32 mouse cellular contexts compared by ENCODE assay signal in genomic region chr12:79463371-79463770, GRCm38 (mm10).
DNase-seq lines count a peak whose midpoint lies in the region; ATAC-seq lines count a peak whose summit lies in the region.
"Had no signal": no experiment of that assay in that cellular context is flagged by ENCODE, and none has a peak within 500 bp of the region (broad histone marks: within the 10 kb centered on the region; RNA-seq: fewer than 3 reads in every experiment).

No protein-coding gene starts in this region.

- peak overlapping the region; percentile 58 for H3K27ac ChIP-seq in kidney, embryonic 15.5 days
- H3K27ac ChIP-seq in lung, embryonic 16.5 days (ENCODE audit: low read length), result peak overlapping the region; percentile 71
- peak overlapping the region; percentile 4; the same call in 1 of the 2 replicates for H3K27ac ChIP-seq in stomach, embryonic 14.5 days (ENCODE audit: low read length)
- H3K27ac ChIP-seq: embryonic facial prominence, embryonic 12.5 days; forebrain, embryonic 13.5 days; hindbrain, embryonic 13.5 days; liver, embryonic 12.5 days; midbrain, embryonic 12.5 days; neural tube, embryonic 12.5 days had no signal

- H3K27me3 ChIP-seq in kidney, embryonic 15.5 days, result no peaks in the 10 kb centered on the region
- no peaks in the 10 kb centered on the region for H3K27me3 ChIP-seq in lung, embryonic 16.5 days (ENCODE audit: control insufficient read depth, insufficient read depth, low read depth, low read length)
- no peaks in the 10 kb centered on the region for H3K27me3 ChIP-seq in stomach, embryonic 14.5 days (ENCODE audit: control insufficient read depth, insufficient read depth, low read length)
- H3K27me3 ChIP-seq: embryonic facial prominence, embryonic 12.5 days; forebrain, embryonic 13.5 days; hindbrain, embryonic 13.5 days; liver, embryonic 12.5 days; megakaryocyte, embryonic 14.5 days; midbrain, embryonic 12.5 days; neural tube, embryonic 12.5 days; Patski had no signal

- peaks cover 31% of the 10 kb centered on the region for H3K4me1 ChIP-seq in kidney, embryonic 15.5 days
- peaks cover 7% of the 10 kb centered on the region; the same call in 1 of the 2 replicates for H3K4me1 ChIP-seq in lung, embryonic 16.5 days (replicated peaks; ENCODE audit: control insufficient read depth, insufficient read depth, low read length)
- peaks cover 10% of the 10 kb centered on the region; the same call in 1 of the 2 replicates for H3K4me1 ChIP-seq in stomach, embryonic 14.5 days (ENCODE audit: control insufficient read depth, insufficient read depth, low read length)
- H3K4me1 ChIP-seq: embryonic facial prominence, embryonic 12.5 days; forebrain, embryonic 13.5 days; hindbrain, embryonic 13.5 days; liver, embryonic 12.5 days; megakaryocyte, embryonic 14.5 days; midbrain, embryonic 12.5 days; neural tube, embryonic 12.5 days had no signal

- no peak for ATAC-seq in kidney, embryonic 15.5 days (replicated peaks; ENCODE audit: low FRiP score)
- ATAC-seq in lung, embryonic 16.5 days (ENCODE audit: low read depth), result no peak
- ATAC-seq in stomach, embryonic 14.5 days (ENCODE audit: insufficient number of reproducible peaks, insufficient read depth, low FRiP score, low read depth), result no peak
- ATAC-seq: forebrain, embryonic 13.5 days; liver, embryonic 12.5 days; liver, postnatal 0 days; Patski had no signal

- WGBS in kidney, embryonic 15.5 days, result 13% methylated on average over 3 of the region's 3 CpGs
- WGBS in lung, embryonic 16.5 days, result 26% methylated on average over 3 of the region's 3 CpGs
- 38% methylated on average over 3 of the region's 3 CpGs for WGBS in stomach, embryonic 14.5 days

- H3K4me3 ChIP-seq in kidney, embryonic 15.5 days (replicated peaks), result no peak overlapping the region
- no peak overlapping the region for H3K4me3 ChIP-seq in lung, embryonic 16.5 days (ENCODE audit: low read length)
- no peak overlapping the region for H3K4me3 ChIP-seq in stomach, embryonic 14.5 days (ENCODE audit: low read depth, low read length)
- H3K4me3 ChIP-seq: embryonic facial prominence, embryonic 12.5 days; forebrain, embryonic 13.5 days; hindbrain, embryonic 13.5 days; liver, embryonic 12.5 days; megakaryocyte, embryonic 14.5 days; midbrain, embryonic 12.5 days; myocyte; neural tube, embryonic 12.5 days had no signal

- no peak for DNase-seq in kidney, adult 11 months
- DNase-seq in lung, postnatal 36 days, result no peak
- no peak for DNase-seq in thymus, postnatal 36 days
- no peak for DNase-seq in adrenal gland, postnatal 10 days
- DNase-seq: adrenal gland, postnatal 14 days; cerebellum, adult 11 months; cerebellum, adult 9-10 months; cerebellum, postnatal 36 days; gastrocnemius, postnatal 36 days; heart, adult 18-20 months; heart, postnatal 36 days; kidney, adult 2 months; kidney, postnatal 14 days; layer of hippocampus, adult 9-11 months; liver, postnatal 0 days; lung, postnatal 4 days; right cerebral cortex, postnatal 4 days; thymus, adult 18-20 months; thymus, postnatal 25 days had no signal

- H3K9me3 ChIP-seq in kidney, embryonic 15.5 days (replicated peaks), result no peaks in the 10 kb centered on the region
- H3K9me3 ChIP-seq in lung, embryonic 16.5 days (ENCODE audit: control insufficient read depth, low read length), result no peaks in the 10 kb centered on the region
- H3K9me3 ChIP-seq in stomach, embryonic 14.5 days (ENCODE audit: control insufficient read depth, low read depth, low read length), result no peaks in the 10 kb centered on the region
- H3K9me3 ChIP-seq: embryonic facial prominence, embryonic 12.5 days; hindbrain, embryonic 13.5 days; liver, embryonic 12.5 days; megakaryocyte, embryonic 14.5 days; midbrain, embryonic 12.5 days; neural tube, embryonic 12.5 days had no signal

- H3K4me2 ChIP-seq in kidney, embryonic 15.5 days, result no peak overlapping the region
- no peak overlapping the region for H3K4me2 ChIP-seq in lung, embryonic 16.5 days (ENCODE audit: low read depth, low read length)
- no peak overlapping the region for H3K4me2 ChIP-seq in stomach, embryonic 14.5 days (replicated peaks; ENCODE audit: low read depth, low read length)
- H3K4me2 ChIP-seq: embryonic facial prominence, embryonic 12.5 days; forebrain, embryonic 13.5 days; heart, embryonic 11.5 days; hindbrain, embryonic 13.5 days; liver, embryonic 12.5 days; midbrain, embryonic 12.5 days; neural tube, embryonic 12.5 days had no signal

- H3K9ac ChIP-seq in kidney, embryonic 15.5 days, result no peak overlapping the region
- H3K9ac ChIP-seq in lung, embryonic 16.5 days (ENCODE audit: low read length), result no peak overlapping the region
- no peak overlapping the region for H3K9ac ChIP-seq in stomach, embryonic 14.5 days (replicated peaks; ENCODE audit: low read depth, low read length)
- H3K9ac ChIP-seq: embryonic facial prominence, embryonic 12.5 days; forebrain, embryonic 13.5 days; hindbrain, embryonic 13.5 days; liver, embryonic 12.5 days; liver, postnatal 0 days; midbrain, embryonic 12.5 days; neural tube, embryonic 12.5 days had no signal

- H3K36me3 ChIP-seq in kidney, embryonic 15.5 days, result no peaks in the 10 kb centered on the region
- H3K36me3 ChIP-seq in lung, embryonic 16.5 days (ENCODE audit: control insufficient read depth, insufficient read depth, low read length), result no peaks in the 10 kb centered on the region
- no peaks in the 10 kb centered on the region for H3K36me3 ChIP-seq in stomach, embryonic 14.5 days (ENCODE audit: control insufficient read depth, insufficient read depth, low read length)
- H3K36me3 ChIP-seq: embryonic facial prominence, embryonic 12.5 days; hindbrain, embryonic 13.5 days; liver, embryonic 12.5 days; midbrain, embryonic 12.5 days; neural tube, embryonic 12.5 days had no signal

Comparison
In these comparisons a context has a peak if more than half of its experiments do, and no peak if none do; other contexts are left out.
1. H3K27ac ChIP-seq: peak in every context shown above with its lines; median percentile 71 in lung, embryonic 16.5 days; 58 in kidney, embryonic 15.5 days; 4 in stomach, embryonic 14.5 days.